In the genomic region with DNA sequence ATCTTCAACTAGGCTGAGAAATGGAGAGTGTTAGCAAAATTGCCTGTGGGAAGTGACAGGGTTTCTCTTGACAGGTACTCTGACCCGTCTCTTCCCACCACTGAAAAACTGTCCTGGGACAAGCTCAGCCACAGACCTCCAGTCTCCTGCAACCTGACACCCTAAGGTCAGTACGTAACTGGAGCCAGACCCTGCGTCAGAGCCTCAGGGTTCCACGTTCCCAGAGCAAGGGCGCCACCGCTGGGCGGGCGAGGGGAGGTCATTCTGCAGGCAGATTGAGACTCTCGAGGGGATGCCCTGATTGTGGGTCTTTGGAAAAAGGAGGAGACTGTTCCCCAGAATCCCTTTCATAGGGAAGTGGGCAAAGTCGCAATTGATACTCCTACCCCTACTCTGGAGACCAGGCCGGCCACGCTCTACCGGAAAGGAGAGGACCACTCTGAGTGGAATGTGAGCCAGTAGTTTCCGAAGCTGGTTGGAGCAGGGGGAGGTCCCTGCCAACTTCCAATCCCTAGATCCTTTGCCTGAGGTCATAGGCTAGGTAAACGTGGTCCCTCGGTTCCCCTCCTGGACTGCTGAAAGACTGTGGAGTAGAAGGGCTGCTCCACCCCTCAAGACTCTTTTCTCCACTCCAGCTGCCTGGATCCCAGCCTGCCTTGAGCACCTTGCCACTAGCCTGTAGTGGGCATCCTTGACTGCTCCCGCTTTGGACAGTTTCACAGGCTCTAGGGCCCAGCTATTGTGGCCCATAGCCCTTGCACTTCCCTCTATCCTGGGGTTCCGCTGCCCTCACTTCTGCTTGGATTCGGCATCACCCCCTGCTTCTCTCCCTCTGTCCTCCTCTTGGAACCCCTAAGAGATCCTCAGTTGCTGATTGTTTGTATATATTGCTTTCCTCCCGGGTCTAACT, we compare ENCODE assay signal across 8 mouse cellular contexts.
DNase-seq lines count a peak whose midpoint lies in the region; ATAC-seq and TF ChIP-seq lines count a peak whose summit lies in the region.

No protein-coding gene starts in this region.

- 22% methylated on average over 20 of the region's 20 CpGs for WGBS in cerebellum, adult 2 months
- 16% methylated on average over 20 of the region's 20 CpGs for WGBS in kidney, postnatal 0 days

- TF ChIP-seq CTCF in cerebellum, adult 2 months (IDR thresholded peaks at IDR 0.05; ENCODE audit: borderline replicate concordance, insufficient read depth, low read depth, low read length): peak; percentile 31; the same call in 1 of the 2 replicates
- TF ChIP-seq CTCF in kidney, postnatal 0 days (IDR thresholded peaks at IDR 0.05; ENCODE audit: low read depth): peak; percentile 80

- no peaks in the 10 kb centered on the region for H3K4me1 ChIP-seq in cerebellum, adult 2 months (ENCODE audit: control insufficient read depth, insufficient read depth, low read length)
- H3K4me1 ChIP-seq in kidney, postnatal 0 days (replicated peaks; ENCODE audit: insufficient read depth, low read length): no peaks in the 10 kb centered on the region

- TF ChIP-seq POLR2A in cerebellum, adult 2 months (IDR thresholded peaks at IDR 0.05; ENCODE audit: borderline replicate concordance, insufficient read depth, low read length): no peak

- H3K9ac ChIP-seq in kidney, postnatal 0 days (ENCODE audit: low read depth, low read length): no peak overlapping the region

- peak; percentile 90 for ATAC-seq in kidney, postnatal 0 days (replicated peaks; ENCODE audit: low FRiP score, low read depth)

- no peak overlapping the region for H3K27ac ChIP-seq in cerebellum, adult 2 months (ENCODE audit: insufficient read depth, low read length)
- no peak overlapping the region for H3K27ac ChIP-seq in kidney, postnatal 0 days

- no peak for DNase-seq in cerebellum, adult 2 months
- no peak for DNase-seq in cerebellum, adult 9-10 months
- peak; percentile 11 for DNase-seq in urinary bladder, postnatal 25 days (ENCODE audit: low spot score)
- no peak for DNase-seq in urinary bladder, postnatal 10 days (ENCODE audit: low spot score)
- peak; percentile 5 to 15 for DNase-seq in heart, adult 9 months (ENCODE audit: low spot score in 2 of 2)
- peak; percentile 85 for DNase-seq in kidney, postnatal 0 days (ENCODE audit: low spot score)
- DNase-seq in lung, postnatal 36 days: peak; percentile 47
- no peak for DNase-seq in frontal cortex, postnatal 25 days (ENCODE audit: low spot score in 2 of 2)

- no peaks in the 10 kb centered on the region for H3K9me3 ChIP-seq in kidney, postnatal 0 days (replicated peaks; ENCODE audit: low read length)

- no peaks in the 10 kb centered on the region; the same call in 1 of the 2 replicates for H3K27me3 ChIP-seq in cerebellum, adult 2 months (ENCODE audit: control insufficient read depth, insufficient read depth, low read length)
- H3K27me3 ChIP-seq in kidney, postnatal 0 days (ENCODE audit: insufficient read depth, low read length): no peaks in the 10 kb centered on the region

- 0 out of 2 replicates have a peak overlapping the region, but pooled peaks have one; percentile 24 for H3K4me2 ChIP-seq in kidney, postnatal 0 days (ENCODE audit: low read length)

- H3K4me3 ChIP-seq in cerebellum, adult 2 months (replicated peaks; ENCODE audit: insufficient read depth, low read depth, low read length): no peak overlapping the region
- no peak overlapping the region for H3K4me3 ChIP-seq in kidney, postnatal 0 days (replicated peaks; ENCODE audit: low read depth, low read length)

- H3K36me3 ChIP-seq in kidney, postnatal 0 days (ENCODE audit: insufficient read depth, low read length): no peaks in the 10 kb centered on the region

Comparison
In these comparisons a context has a peak if more than half of its experiments do, and no peak if none do; other contexts are left out.
1. DNase-seq: peak in urinary bladder, postnatal 25 days (single experiment), heart, adult 9 months (2 of 2), kidney, postnatal 0 days (single experiment) and lung, postnatal 36 days (single experiment); none in cerebellum, adult 2 months (0 of 2), cerebellum, adult 9-10 months (single experiment), urinary bladder, postnatal 10 days (single experiment) and frontal cortex, postnatal 25 days (0 of 2).